Mouse (Mus musculus) small intestine, adult 2 months (tissue): ENCODE data around the gene Rbm4. TPM values are rescaled to one million over a fixed set of nuclear protein-coding genes. Genes with fewer than 3 reads are reported as not detected.

Experiments used
- H3K27ac ChIP-seq: fragments of 200-500 bp; 2 replicates; pipeline ENCODE4 v1.5.1; 2012; ENCODE audit warnings: low read depth, low read length, control low read depth, inconsistent platforms; ENCODE audit not compliant: insufficient read depth
- H3K27me3 ChIP-seq: fragments of 200-500 bp; 2 replicates; pipeline ENCODE4 v1.6.1; 2012; ENCODE audit warnings: mild to moderate bottlenecking, moderate library complexity, low read length, inconsistent platforms; ENCODE audit not compliant: control insufficient read depth, insufficient read depth
- H3K36me3 ChIP-seq: fragments of 200-500 bp; 2 replicates; pipeline ENCODE4 v1.6.1; 2012; ENCODE audit warnings: mild to moderate bottlenecking, low read length, control low read depth, inconsistent platforms; ENCODE audit not compliant: control insufficient read depth, insufficient read depth
- H3K4me1 ChIP-seq: fragments of 200-500 bp; 2 replicates; pipeline ENCODE4 v1.6.1; 2012; ENCODE audit warnings: low read length, inconsistent platforms, mixed read lengths; ENCODE audit not compliant: control insufficient read depth, insufficient read depth, insufficient read length
- H3K4me3 ChIP-seq: fragments of 200-500 bp; 2 replicates; pipeline ENCODE4 v1.5.1; 2012; ENCODE audit warnings: low read depth, mild to moderate bottlenecking, control low read depth, inconsistent platforms, low read length, moderate library complexity
- CTCF ChIP-seq: fragments of 200-500 bp; IDR thresholded peaks from 2 replicates; pipeline ENCODE4 v1.5.1; 2012; ENCODE audit warnings: low read depth, mild to moderate bottlenecking, control low read depth, inconsistent platforms, low read length, moderate library complexity, mixed read lengths; ENCODE audit not compliant: insufficient replicate concordance, insufficient read length; ENCODE audit errors: extremely low read depth
- POLR2A ChIP-seq: fragments of 200-500 bp; IDR thresholded peaks from 2 replicates; pipeline ENCODE4 v1.6.1; 2012; ENCODE audit warnings: low read depth, mild to moderate bottlenecking, control low read depth, inconsistent platforms, low read length, moderate library complexity
- WGBS: fragments of 180-500 bp; shearing (Covaris S2); methylation state at CpG from one replicate; pipeline ENCODE4 v1.1.7; 2018; 5-methylcytosine and 5-hydroxymethylcytosine counted together
- polyA plus RNA-seq: library from polyadenylated mRNA; depleted of rRNA; stranded (reverse); fragments of >200 nt; gene quantifications from 2 replicates; pipeline ENCODE4 v1.2.3, GENCODE M21; 2012; rRNA removed

The Rbm4 gene
- polyA plus RNA-seq = 27.1 and 33.5 TPM in 2 replicates

DNA sequence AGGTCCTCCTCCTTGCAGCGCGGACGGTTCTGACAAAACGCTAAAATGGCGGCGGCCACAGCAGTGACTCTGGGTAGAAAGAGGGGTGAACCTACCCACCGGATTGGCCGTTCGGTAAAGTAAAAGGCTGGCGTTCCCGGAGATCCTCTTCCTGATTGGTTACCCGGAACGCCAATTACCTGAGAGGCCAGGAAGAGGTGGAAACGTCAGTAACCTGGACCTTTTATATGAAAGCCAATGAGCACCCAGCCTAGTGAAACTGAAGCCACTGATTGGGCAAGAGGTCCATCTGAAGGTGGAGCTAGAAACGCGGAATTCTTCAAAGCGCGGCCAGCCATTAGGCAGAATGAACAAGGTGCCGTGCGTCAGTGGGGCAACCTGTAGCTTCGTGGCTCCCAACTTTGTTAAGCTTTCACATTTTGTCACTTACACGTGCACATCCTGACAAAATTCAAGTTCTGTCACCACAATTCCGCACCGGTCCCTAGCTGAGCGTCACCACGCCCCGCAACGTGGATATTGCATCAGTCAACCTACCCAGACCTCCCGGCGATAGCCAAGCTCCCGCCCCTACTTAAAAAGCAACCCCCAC lies at the start of gene Rbm4:
Gene Rbm4, minus strand, starts transcription at position 71 of the 592 bp plus-strand sequence.
- WGBS = under 1% methylated on average over 31 of the region's 31 CpGs
- H3K4me1 ChIP-seq = no peaks in the 10 kb centered on the region; the same call in 1 of the 2 replicates
- H3K27me3 ChIP-seq = no peaks in the 10 kb centered on the region
- H3K36me3 ChIP-seq = peaks cover 32% of the 10 kb centered on the region
- peak within 1 kb of the TSS; percentile 59 for H3K27ac ChIP-seq
- H3K4me3 ChIP-seq = peak within 1 kb of the TSS; percentile 75
- TF ChIP-seq CTCF = no peak
- no peak for TF ChIP-seq POLR2A

DNA sequence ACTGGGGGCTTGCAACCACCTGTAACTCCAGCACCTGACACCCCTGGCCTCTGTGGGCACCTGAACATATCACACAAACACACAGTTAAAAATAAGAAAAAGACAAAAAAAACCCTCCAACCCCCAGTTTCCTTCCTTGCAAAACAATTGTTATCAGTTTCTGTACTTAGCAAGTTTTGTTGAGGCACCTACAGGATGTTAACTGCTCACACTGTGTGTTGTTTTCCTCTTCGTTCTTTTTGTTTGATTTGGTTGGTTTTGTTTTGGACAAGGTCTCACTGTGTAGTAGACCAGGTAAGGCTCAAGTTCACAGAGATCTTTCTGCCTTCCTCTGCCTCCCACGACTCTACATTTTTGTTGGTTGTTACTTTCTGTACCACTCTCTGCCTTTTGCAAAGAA lies 48.9 kb upstream of the Rbm4 start:
- no peak overlapping the region for H3K27ac ChIP-seq
- WGBS = 49% methylated on average over 2 of the region's 2 CpGs
- peaks cover 8% of the 10 kb centered on the region for H3K27me3 ChIP-seq
- peaks cover 9% of the 10 kb centered on the region for H3K4me1 ChIP-seq
- H3K4me3 ChIP-seq = no peak overlapping the region
- H3K36me3 ChIP-seq = no peaks in the 10 kb centered on the region
- no peak for TF ChIP-seq POLR2A
- TF ChIP-seq CTCF = no peak

DNA sequence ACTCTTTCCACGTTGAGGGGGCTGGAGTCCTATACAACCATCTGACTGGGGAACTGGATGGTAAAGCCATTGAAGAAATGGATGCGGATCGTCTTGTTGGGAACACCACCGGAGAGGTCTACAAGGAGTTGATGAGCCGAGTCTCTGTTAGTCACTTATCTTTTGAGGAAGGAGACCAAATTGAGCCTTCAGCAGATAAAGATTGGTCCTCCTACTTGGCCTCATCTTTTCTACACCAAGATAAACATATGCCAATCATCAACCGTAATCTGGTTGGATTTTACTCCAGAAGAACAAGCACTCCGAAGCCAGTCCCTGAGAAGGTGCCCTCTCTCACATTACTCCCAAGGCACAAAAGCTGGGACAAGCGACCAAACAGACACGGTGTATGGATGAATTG lies 47.1 kb upstream of the Rbm4 start:
- Histone ChIP-seq H3K27me3 (peaks cover 8% of the 10 kb centered on the region; the same call in 1 of the 2 replicates), H3K4me3 (no peak overlapping the region), H3K4me1 (peaks cover 14% of the 10 kb centered on the region), H3K27ac (no peak overlapping the region), H3K36me3 (no peaks in the 10 kb centered on the region)
- 70% methylated on average over 9 of the region's 9 CpGs for WGBS
- TF ChIP-seq CTCF (no peak), POLR2A (no peak)

DNA sequence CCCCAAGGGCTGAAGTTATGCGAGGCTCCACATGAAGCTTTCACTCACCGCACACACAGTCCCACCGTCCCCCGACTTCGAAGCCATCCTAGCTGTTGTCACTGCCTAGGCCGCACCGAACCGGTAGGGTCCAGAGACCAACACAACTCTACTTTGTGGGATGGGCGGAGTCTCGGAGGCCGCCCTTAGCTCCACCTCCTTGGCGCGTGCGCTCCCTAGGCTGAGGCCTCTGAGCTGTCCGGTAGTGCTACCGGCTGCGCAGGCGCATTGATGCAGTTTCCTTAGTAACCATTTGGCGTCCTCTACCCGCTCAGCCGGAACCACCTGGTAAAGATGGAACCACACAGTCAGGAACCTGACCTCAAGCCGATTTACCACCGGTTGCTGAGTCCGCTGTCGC lies 45.4 kb upstream of the Rbm4 start, which contains the start of the genes Ccs and Ccdc87:
Gene Ccs, minus strand, starts transcription at position 184 of the 400 bp plus-strand sequence.
Gene Ccdc87, plus strand, starts transcription at position 218 of the 400 bp plus-strand sequence.
- Histone ChIP-seq H3K36me3 (no peaks in the 10 kb centered on the region), H3K4me1 (peaks cover 18% of the 10 kb centered on the region), H3K4me3 (peak within 1 kb of the TSS; percentile 82), H3K27me3 (peaks cover 8% of the 10 kb centered on the region; the same call in 1 of the 2 replicates), H3K27ac (peak within 1 kb of the TSS; percentile 28)
- TF ChIP-seq POLR2A (peak; percentile 77; the same call in 1 of the 2 replicates), CTCF (no peak)
- 1% methylated on average over 25 of the region's 25 CpGs for WGBS

GRCm38 (mm10) chr19:4838526-4839140 lies 44.9 kb upstream of the Rbm4 start:
- H3K27ac ChIP-seq = peak overlapping the region; percentile 28
- TF ChIP-seq POLR2A (no peak), CTCF (no peak)
- 11% methylated on average over 10 of the region's 10 CpGs for WGBS
- peak overlapping the region; percentile 82 for H3K4me3 ChIP-seq
- H3K36me3 ChIP-seq = no peaks in the 10 kb centered on the region
- H3K27me3 ChIP-seq = peaks cover 8% of the 10 kb centered on the region; the same call in 1 of the 2 replicates
- peaks cover 18% of the 10 kb centered on the region for H3K4me1 ChIP-seq

GRCm38 (mm10) chr19:4837049-4837448 lies 43.3 kb upstream of the Rbm4 start:
- 86% methylated on average over 6 of the region's 6 CpGs for WGBS
- H3K36me3 ChIP-seq = peaks cover 8% of the 10 kb centered on the region; the same call in 1 of the 2 replicates
- peaks cover 8% of the 10 kb centered on the region; the same call in 1 of the 2 replicates for H3K27me3 ChIP-seq
- no peak overlapping the region for H3K4me3 ChIP-seq
- TF ChIP-seq CTCF (no peak), POLR2A (no peak)
- no peak overlapping the region for H3K27ac ChIP-seq
- peaks cover 18% of the 10 kb centered on the region for H3K4me1 ChIP-seq

GRCm38 (mm10) chr19:4836096-4836495 lies 42.4 kb upstream of the Rbm4 start:
- peak overlapping the region; percentile 78 for H3K27ac ChIP-seq
- peaks cover 8% of the 10 kb centered on the region; the same call in 1 of the 2 replicates for H3K27me3 ChIP-seq
- peaks cover 18% of the 10 kb centered on the region for H3K4me1 ChIP-seq
- no peak for TF ChIP-seq CTCF
- TF ChIP-seq POLR2A = no peak
- 32% methylated on average over 2 of the region's 2 CpGs for WGBS
- no peak overlapping the region for H3K4me3 ChIP-seq
- peaks cover 9% of the 10 kb centered on the region; the same call in 1 of the 2 replicates for H3K36me3 ChIP-seq
